Mouse (Mus musculus) heart, adult 2 months (tissue): ENCODE measurements around the gene Pex26. TPM values are rescaled to one million over a fixed set of nuclear protein-coding genes. Genes with fewer than 3 reads are reported as not detected.

Source experiments
- DNase-seq, 2 experiments: peaks; one replicate each; pipeline ENCODE4 v3.0.0; 2021
- H3K27ac ChIP-seq: fragments of 200-600 bp; 2 replicates; pipeline ENCODE4 v1.8.1; 2022
- H3K27me3 ChIP-seq: fragments of 200-500 bp; 2 replicates; pipeline ENCODE4 v1.6.1; 2012; ENCODE audit warnings: mild to moderate bottlenecking, low read length, inconsistent platforms, mixed read lengths; ENCODE audit not compliant: control insufficient read depth, insufficient read depth
- H3K36me3 ChIP-seq: fragments of 200-500 bp; 2 replicates; pipeline ENCODE4 v1.6.1; 2012; ENCODE audit warnings: low read length, inconsistent platforms; ENCODE audit not compliant: control insufficient read depth, insufficient read depth
- H3K4me1 ChIP-seq: fragments of 200-500 bp; 2 replicates; pipeline ENCODE4 v1.6.1; 2011; ENCODE audit warnings: low read length; ENCODE audit not compliant: control insufficient read depth, insufficient read depth
- H3K4me3 ChIP-seq: fragments of 200-600 bp; 2 replicates; pipeline ENCODE4 v1.8.1; 2022
- H3K79me2 ChIP-seq: fragments of 200-500 bp; replicated peaks from 2 replicates; pipeline ENCODE4 v1.6.1; 2012; ENCODE audit warnings: mild to moderate bottlenecking, inconsistent platforms, low read length, moderate library complexity, mixed read lengths; ENCODE audit not compliant: control insufficient read depth, insufficient read depth
- H3K9ac ChIP-seq: fragments of 200-500 bp; 2 replicates; pipeline ENCODE4 v1.6.1; 2012; ENCODE audit warnings: low read depth, mild to moderate bottlenecking, control low read depth, inconsistent platforms, low read length, mixed read lengths
- CTCF ChIP-seq: fragments of 200-600 bp; IDR thresholded peaks from 2 replicates; pipeline ENCODE4 v1.8.1; 2022; ENCODE audit warnings: antibody characterized with exemption, mild to moderate bottlenecking, moderate library complexity
- EP300 ChIP-seq: fragments of 200-500 bp; IDR thresholded peaks from 2 replicates; pipeline ENCODE4 v1.6.1; 2011; ENCODE audit warnings: low read depth, low read length, control low read depth; ENCODE audit not compliant: insufficient read depth
- POLR2A ChIP-seq: fragments of 200-500 bp; IDR thresholded peaks from 2 replicates; pipeline ENCODE4 v1.6.1; 2011; ENCODE audit warnings: mild to moderate bottlenecking, low read depth, low read length, control low read depth; ENCODE audit not compliant: insufficient read depth
- WGBS: fragments of 180-500 bp; shearing (Covaris S2); methylation state at CpG from one replicate; pipeline ENCODE4 v1.1.7; 2018; 5-methylcytosine and 5-hydroxymethylcytosine counted together
- intact Hi-C: fragments of 180-260 bp; cut with DNase I; formaldehyde crosslinking; loops from one replicate; pipeline ENCODE4 v1.15.1; 2025
- polyA plus RNA-seq: library from polyadenylated mRNA; depleted of rRNA; stranded (reverse); fragments of >200 nt; gene quantifications from 2 replicates; pipeline ENCODE4 v1.2.3, GENCODE M21; 2012
- total RNA-seq, 2 experiments: library from RNA; stranded (reverse); gene quantifications; 2 replicates each; pipeline ENCODE4 v1.2.3; 2021

The Pex26 gene
- total and polyA plus RNA-seq, 3 experiments = 6.0 to 8.3 (median 6.0) TPM

- intact Hi-C loops = no loop called here
- H3K79me2 ChIP-seq = no peaks in the 10 kb centered on the region
- H3K4me3 ChIP-seq = no peak overlapping the region
- no peak for DNase-seq
- H3K4me1 ChIP-seq = peaks cover 10% of the 10 kb centered on the region
- H3K27me3 ChIP-seq = no peaks in the 10 kb centered on the region
- H3K27ac ChIP-seq = no peak overlapping the region
- WGBS = 60% methylated on average over 4 of the region's 4 CpGs
- H3K9ac ChIP-seq = no peak overlapping the region
- peaks cover 3% of the 10 kb centered on the region for H3K36me3 ChIP-seq
- no peak for TF ChIP-seq CTCF
- no peak for TF ChIP-seq EP300
- TF ChIP-seq POLR2A = no peak
Measured at GRCm38 (mm10) chr6:121212988-121213387, 29.5 kb downstream of the Pex26 start.

DNA sequence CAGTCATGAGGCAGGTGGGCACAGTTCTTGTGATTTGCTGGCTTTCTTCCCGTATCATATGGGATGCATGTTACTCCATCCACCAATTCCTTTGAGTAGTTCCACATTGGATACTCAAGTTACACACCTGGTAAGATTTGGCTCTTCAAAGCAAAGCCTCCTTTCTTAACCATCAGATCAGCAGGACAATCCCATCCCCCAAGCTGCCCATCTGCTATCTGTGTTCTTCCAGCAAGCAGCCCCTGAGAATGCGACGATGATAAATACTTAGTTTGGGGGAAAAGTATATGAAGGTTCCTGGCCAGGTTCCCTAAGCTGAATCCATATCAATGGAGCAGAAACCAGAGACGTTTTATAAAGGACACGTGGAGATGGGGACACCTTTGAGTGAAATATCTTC lies 30.8 kb downstream of the Pex26 start:
- WGBS = 68% methylated on average over 5 of the region's 5 CpGs
- Histone ChIP-seq H3K4me1 (peaks cover 16% of the 10 kb centered on the region), H3K27ac (peak overlapping the region; percentile 76; the same call in 1 of the 2 replicates), H3K36me3 (peaks cover 3% of the 10 kb centered on the region), H3K27me3 (no peaks in the 10 kb centered on the region), H3K4me3 (no peak overlapping the region), H3K79me2 (no peaks in the 10 kb centered on the region), H3K9ac (no peak overlapping the region)
- TF ChIP-seq POLR2A = no peak
- no peak for TF ChIP-seq CTCF
- TF ChIP-seq EP300 = no peak
- intact Hi-C loops = no loop called here
- no peak for DNase-seq

GRCm38 (mm10) chr6:121214667-121215330 lies 31.3 kb downstream of the Pex26 start:
- Histone ChIP-seq H3K79me2 (no peaks in the 10 kb centered on the region), H3K36me3 (peaks cover 3% of the 10 kb centered on the region), H3K4me1 (peaks cover 16% of the 10 kb centered on the region), H3K27me3 (no peaks in the 10 kb centered on the region), H3K9ac (no peak overlapping the region; the same call in 1 of the 2 replicates), H3K4me3 (no peak overlapping the region), H3K27ac (peak overlapping the region; percentile 76)
- no peak for DNase-seq
- no peak for TF ChIP-seq CTCF
- TF ChIP-seq POLR2A = no peak
- no peak for TF ChIP-seq EP300
- intact Hi-C loops = no loop called here
- WGBS = 57% methylated on average over 8 of the region's 8 CpGs

- no peaks in the 10 kb centered on the region for H3K27me3 ChIP-seq
- H3K27ac ChIP-seq = peak overlapping the region; percentile 76
- no peaks in the 10 kb centered on the region for H3K79me2 ChIP-seq
- no peak for DNase-seq
- WGBS = 44% methylated on average over 5 of the region's 5 CpGs
- H3K4me1 ChIP-seq = peaks cover 18% of the 10 kb centered on the region
- no peak overlapping the region for H3K4me3 ChIP-seq
- intact Hi-C loops = no loop called here
- TF ChIP-seq POLR2A = no peak
- no peak for TF ChIP-seq CTCF
- TF ChIP-seq EP300 = no peak
- H3K36me3 ChIP-seq = peaks cover 3% of the 10 kb centered on the region
- no peak overlapping the region for H3K9ac ChIP-seq
Measured at GRCm38 (mm10) chr6:121215336-121215735, 31.9 kb downstream of the Pex26 start.

- H3K9ac ChIP-seq = no peak overlapping the region; the same call in 1 of the 2 replicates
- no peaks in the 10 kb centered on the region for H3K27me3 ChIP-seq
- 47% methylated on average over 6 of the region's 6 CpGs for WGBS
- intact Hi-C loops = no loop called here
- H3K36me3 ChIP-seq = peaks cover 6% of the 10 kb centered on the region
- no peak overlapping the region for H3K4me3 ChIP-seq
- DNase-seq = no peak
- H3K79me2 ChIP-seq = no peaks in the 10 kb centered on the region
- TF ChIP-seq POLR2A (no peak), CTCF (no peak)
- peak overlapping the region; percentile 76 for H3K27ac ChIP-seq
- peaks cover 18% of the 10 kb centered on the region for H3K4me1 ChIP-seq
Measured at GRCm38 (mm10) chr6:121215896-121216295, 32.4 kb downstream of the Pex26 start.

GRCm38 (mm10) chr6:121216589-121217255 lies 33.3 kb downstream of the Pex26 start:
- intact Hi-C loops = no loop called here
- Histone ChIP-seq H3K27me3 (no peaks in the 10 kb centered on the region), H3K4me1 (peaks cover 18% of the 10 kb centered on the region), H3K79me2 (no peaks in the 10 kb centered on the region), H3K36me3 (peaks cover 10% of the 10 kb centered on the region), H3K9ac (no peak overlapping the region), H3K4me3 (no peak overlapping the region), H3K27ac (peak overlapping the region; percentile 76)
- WGBS = 48% methylated on average over 5 of the region's 5 CpGs
- TF ChIP-seq EP300 = no peak
- TF ChIP-seq CTCF = no peak
- TF ChIP-seq POLR2A = 0 out of 2 replicates have a peak, but pooled peaks have one; percentile 26
- peak; percentile 29 to 44 for DNase-seq
